Mouse (Mus musculus): ENCODE data around the gene Slc15a3. TPM values are rescaled to one million over a fixed set of nuclear protein-coding genes. Genes with fewer than 3 reads are reported as not detected.

Gene Slc15a3
- polyA plus RNA-seq, 1 experiment from 2014 or later: 0.85 TPM

- 60% methylated on average over 22 of the region's 22 CpGs for WGBS
These were observed 20.6 kb downstream of the Slc15a3 start for GRCm38 (mm10) chr19:10860072-10860497.

GRCm38 (mm10) chr19:10866351-10866750, 26.8 kb downstream of the Slc15a3 start:
- H3K4me1 ChIP-seq (ENCODE audit: insufficient read depth, low read length): peaks cover 32% of the 10 kb centered on the region
- H3K27ac ChIP-seq (ENCODE audit: low read length): no peak overlapping the region
- H3K9ac ChIP-seq (replicated peaks; ENCODE audit: low read length): no peak overlapping the region
- WGBS: 92% methylated on average over 13 of the region's 13 CpGs
- peaks cover 50% of the 10 kb centered on the region for H3K36me3 ChIP-seq (ENCODE audit: insufficient read depth, low read length)
- no peaks in the 10 kb centered on the region for H3K27me3 ChIP-seq (ENCODE audit: insufficient read depth, low read length)
- no peaks in the 10 kb centered on the region for H3K9me3 ChIP-seq (ENCODE audit: low read length)
- no peak for ATAC-seq (ENCODE audit: low FRiP score, low TSS enrichment)
- H3K4me2 ChIP-seq (replicated peaks; ENCODE audit: low read depth, low read length): no peak overlapping the region
- H3K4me3 ChIP-seq (ENCODE audit: low read length): no peak overlapping the region

More at GRCm38 (mm10) chr19:10860072-10860497, 20.6 kb downstream of the Slc15a3 start:
- Histone ChIP-seq H3K4me1 (ENCODE audit: insufficient read depth, low read length) (no peaks in the 10 kb centered on the region), H3K27me3 (ENCODE audit: insufficient read depth, low read length) (no peaks in the 10 kb centered on the region), H3K4me3 (ENCODE audit: low read length) (no peak overlapping the region), H3K9me3 (ENCODE audit: low read length) (no peaks in the 10 kb centered on the region), H3K27ac (ENCODE audit: low read length) (no peak overlapping the region), H3K4me2 (replicated peaks; ENCODE audit: low read depth, low read length) (no peak overlapping the region), H3K36me3 (ENCODE audit: insufficient read depth, low read length) (peaks cover 82% of the 10 kb centered on the region), H3K9ac (replicated peaks; ENCODE audit: low read length) (no peak overlapping the region)
- ATAC-seq (ENCODE audit: low FRiP score, low TSS enrichment): peak; percentile 60; the same call in 1 of the 2 replicates

- H3K4me1 ChIP-seq (ENCODE audit: insufficient read depth, low read length): peaks cover 32% of the 10 kb centered on the region
- WGBS: 19% methylated on average over 5 of the region's 5 CpGs
These were observed 28.6 kb downstream of the Slc15a3 start for GRCm38 (mm10) chr19:10867946-10868622.

GRCm38 (mm10) chr19:10868623-10869141, 29.2 kb downstream of the Slc15a3 start:
- Histone ChIP-seq H3K36me3 (ENCODE audit: insufficient read depth, low read length) (peaks cover 38% of the 10 kb centered on the region), H3K27ac (ENCODE audit: low read length) (peak overlapping the region; percentile 87)
- 1% methylated on average over 17 of the region's 17 CpGs for WGBS

More at GRCm38 (mm10) chr19:10867946-10868622, 28.6 kb downstream of the Slc15a3 start:
- no peak overlapping the region for H3K27ac ChIP-seq (ENCODE audit: low read length)
- H3K4me2 ChIP-seq (replicated peaks; ENCODE audit: low read depth, low read length): peak overlapping the region; percentile 64
- H3K9ac ChIP-seq (replicated peaks; ENCODE audit: low read length): peak overlapping the region; percentile 90
- H3K9me3 ChIP-seq (ENCODE audit: low read length): no peaks in the 10 kb centered on the region
- H3K27me3 ChIP-seq (ENCODE audit: insufficient read depth, low read length): no peaks in the 10 kb centered on the region
- H3K4me3 ChIP-seq (ENCODE audit: low read length): peak overlapping the region; percentile 81
- no peak for ATAC-seq (ENCODE audit: low FRiP score, low TSS enrichment)
- peaks cover 38% of the 10 kb centered on the region for H3K36me3 ChIP-seq (ENCODE audit: insufficient read depth, low read length)

GRCm38 (mm10) chr19:10869241-10869885, 29.8 kb downstream of the Slc15a3 start:
- peak overlapping the region; percentile 64 for H3K4me2 ChIP-seq (replicated peaks; ENCODE audit: low read depth, low read length)
- peaks cover 37% of the 10 kb centered on the region for H3K36me3 ChIP-seq (ENCODE audit: insufficient read depth, low read length)
- H3K9ac ChIP-seq (replicated peaks; ENCODE audit: low read length): peak overlapping the region; percentile 90
- H3K4me3 ChIP-seq (ENCODE audit: low read length): peak overlapping the region; percentile 81
- no peaks in the 10 kb centered on the region for H3K9me3 ChIP-seq (ENCODE audit: low read length)
- H3K4me1 ChIP-seq (ENCODE audit: insufficient read depth, low read length): peaks cover 32% of the 10 kb centered on the region
- H3K27me3 ChIP-seq (ENCODE audit: insufficient read depth, low read length): no peaks in the 10 kb centered on the region
- ATAC-seq (ENCODE audit: low FRiP score, low TSS enrichment): peak; percentile 95
- under 1% methylated on average over 39 of the region's 43 CpGs for WGBS
- H3K27ac ChIP-seq (ENCODE audit: low read length): peak overlapping the region; percentile 87

More at GRCm38 (mm10) chr19:10868623-10869141, 29.2 kb downstream of the Slc15a3 start:
- Histone ChIP-seq H3K4me3 (ENCODE audit: low read length) (peak overlapping the region; percentile 81), H3K27me3 (ENCODE audit: insufficient read depth, low read length) (no peaks in the 10 kb centered on the region), H3K9ac (replicated peaks; ENCODE audit: low read length) (peak overlapping the region; percentile 90), H3K4me2 (replicated peaks; ENCODE audit: low read depth, low read length) (peak overlapping the region; percentile 64), H3K4me1 (ENCODE audit: insufficient read depth, low read length) (peaks cover 32% of the 10 kb centered on the region), H3K9me3 (ENCODE audit: low read length) (no peaks in the 10 kb centered on the region)
- no peak for ATAC-seq (ENCODE audit: low FRiP score, low TSS enrichment)

GRCm38 (mm10) chr19:10869886-10870527, 30.5 kb downstream of the Slc15a3 start, which contains the start of gene Tmem132a:
Gene Tmem132a, minus strand, starts transcription at chr19:10869940.
- H3K36me3 ChIP-seq (ENCODE audit: insufficient read depth, low read length): peaks cover 30% of the 10 kb centered on the region
- peaks cover 32% of the 10 kb centered on the region for H3K4me1 ChIP-seq (ENCODE audit: insufficient read depth, low read length)
- peak within 1 kb of the TSS; percentile 87 for H3K27ac ChIP-seq (ENCODE audit: low read length)
- peak within 1 kb of the TSS; percentile 64 for H3K4me2 ChIP-seq (replicated peaks; ENCODE audit: low read depth, low read length)
- H3K9me3 ChIP-seq (ENCODE audit: low read length): no peaks in the 10 kb centered on the region
- peak; percentile 49; the same call in 1 of the 2 replicates for ATAC-seq (ENCODE audit: low FRiP score, low TSS enrichment)
- H3K27me3 ChIP-seq (ENCODE audit: insufficient read depth, low read length): no peaks in the 10 kb centered on the region
- H3K9ac ChIP-seq (replicated peaks; ENCODE audit: low read length): peak within 1 kb of the TSS; percentile 90
- H3K4me3 ChIP-seq (ENCODE audit: low read length): peak within 1 kb of the TSS; percentile 81
- WGBS: 3% methylated on average over 8 of the region's 8 CpGs

- peaks cover 32% of the 10 kb centered on the region for H3K4me1 ChIP-seq (ENCODE audit: insufficient read depth, low read length)
- no peaks in the 10 kb centered on the region for H3K9me3 ChIP-seq (ENCODE audit: low read length)
- no peaks in the 10 kb centered on the region for H3K27me3 ChIP-seq (ENCODE audit: insufficient read depth, low read length)
- peaks cover 24% of the 10 kb centered on the region for H3K36me3 ChIP-seq (ENCODE audit: insufficient read depth, low read length)
- no peak overlapping the region for H3K4me3 ChIP-seq (ENCODE audit: low read length)
- peak overlapping the region; percentile 87 for H3K27ac ChIP-seq (ENCODE audit: low read length)
- H3K9ac ChIP-seq (replicated peaks; ENCODE audit: low read length): no peak overlapping the region
- ATAC-seq (ENCODE audit: low FRiP score, low TSS enrichment): no peak
- H3K4me2 ChIP-seq (replicated peaks; ENCODE audit: low read depth, low read length): no peak overlapping the region
- 91% methylated on average over 3 of the region's 3 CpGs for whole genome bisulfite sequencing
These were observed 31.1 kb downstream of the Slc15a3 start for GRCm38 (mm10) chr19:10870676-10871075.

GRCm38 (mm10) chr19:10871328-10871961, 31.9 kb downstream of the Slc15a3 start:
- H3K9ac ChIP-seq (replicated peaks; ENCODE audit: low read length): no peak overlapping the region
- H3K27me3 ChIP-seq (ENCODE audit: insufficient read depth, low read length): no peaks in the 10 kb centered on the region
- H3K9me3 ChIP-seq (ENCODE audit: low read length): no peaks in the 10 kb centered on the region
- H3K27ac ChIP-seq (ENCODE audit: low read length): peak overlapping the region; percentile 50
- peaks cover 32% of the 10 kb centered on the region for H3K4me1 ChIP-seq (ENCODE audit: insufficient read depth, low read length)
- H3K4me2 ChIP-seq (replicated peaks; ENCODE audit: low read depth, low read length): no peak overlapping the region
- H3K36me3 ChIP-seq (ENCODE audit: insufficient read depth, low read length): peaks cover 18% of the 10 kb centered on the region
- 78% methylated on average over 14 of the region's 14 CpGs for WGBS
- ATAC-seq (ENCODE audit: low FRiP score, low TSS enrichment): peak; percentile 37
- H3K4me3 ChIP-seq (ENCODE audit: low read length): no peak overlapping the region

GRCm38 (mm10) chr19:10878201-10878837, 38.8 kb downstream of the Slc15a3 start:
- no peaks in the 10 kb centered on the region for H3K27me3 ChIP-seq (ENCODE audit: insufficient read depth, low read length)
- H3K36me3 ChIP-seq (ENCODE audit: insufficient read depth, low read length): peaks cover 10% of the 10 kb centered on the region
- H3K4me2 ChIP-seq (replicated peaks; ENCODE audit: low read depth, low read length): no peak overlapping the region
- H3K9ac ChIP-seq (replicated peaks; ENCODE audit: low read length): no peak overlapping the region
- 84% methylated on average over 7 of the region's 7 CpGs for WGBS
- no peak overlapping the region for H3K27ac ChIP-seq (ENCODE audit: low read length)
- no peak overlapping the region for H3K4me3 ChIP-seq (ENCODE audit: low read length)
- ATAC-seq (ENCODE audit: low FRiP score, low TSS enrichment): no peak
- H3K9me3 ChIP-seq (ENCODE audit: low read length): no peaks in the 10 kb centered on the region
- H3K4me1 ChIP-seq (ENCODE audit: insufficient read depth, low read length): peaks cover 28% of the 10 kb centered on the region

All from kidney, embryonic 16.5 days (tissue).